Mouse (Mus musculus) embryonic fibroblast, embryonic 13.5 days (primary cell): ENCODE results near the gene Mex3b. TPM values are rescaled to one million over a fixed set of nuclear protein-coding genes. Genes with fewer than 3 reads are reported as not detected.

Experiments
- H3K27ac ChIP-seq: 2 replicates; pipeline ENCODE4 v1.5.1; 2012; ENCODE audit warnings: low read length, control low read depth, inconsistent platforms; ENCODE audit not compliant: insufficient read depth
- H3K4me1 ChIP-seq: 2 replicates; pipeline ENCODE4 v1.6.1; 2011; ENCODE audit warnings: low read length; ENCODE audit not compliant: control insufficient read depth, insufficient read depth
- H3K4me3 ChIP-seq: 2 replicates; pipeline ENCODE4 v1.5.1; 2011; ENCODE audit warnings: mild to moderate bottlenecking, control low read depth, low read length; ENCODE audit not compliant: insufficient read depth
- CTCF ChIP-seq: IDR thresholded peaks from 2 replicates; pipeline ENCODE4 v1.5.1; 2011; ENCODE audit warnings: mild to moderate bottlenecking, control low read depth, low read length, moderate library complexity, borderline replicate concordance; ENCODE audit not compliant: insufficient read depth
- POLR2A ChIP-seq: IDR thresholded peaks from 2 replicates; pipeline ENCODE4 v1.6.1; 2011; ENCODE audit warnings: low read depth, mild to moderate bottlenecking, control low read depth, low read length, moderate library complexity
- polyA plus RNA-seq: library from polyadenylated mRNA; stranded (reverse); fragments of >200 nt; gene quantifications from 2 replicates; pipeline ENCODE4 v1.2.4, GENCODE M21; 2011; ENCODE audit warnings: low read depth; ENCODE audit not compliant: missing spikeins, insufficient read length

Gene Mex3b
- 18.9 and 23.6 TPM in 2 replicates for polyA plus RNA-seq

- TF ChIP-seq POLR2A (peak; percentile 73), CTCF (no peak)
- H3K4me1 ChIP-seq = no peaks in the 10 kb centered on the region
Measured at GRCm38 (mm10) chr7:82867271-82868121, at the start of gene Mex3b. TSS of gene Mex3b (plus strand) at chr7:82867333.

GRCm38 (mm10) chr7:82819541-82819940, 47.6 kb upstream of the Mex3b start:
- peaks cover 4% of the 10 kb centered on the region for H3K4me1 ChIP-seq
- TF ChIP-seq CTCF (no peak), POLR2A (no peak)
- H3K27ac ChIP-seq = no peak overlapping the region
- H3K4me3 ChIP-seq = no peak overlapping the region

More at GRCm38 (mm10) chr7:82867271-82868121, at the start of gene Mex3b:
- Histone ChIP-seq H3K27ac (peak within 1 kb of the TSS; percentile 80), H3K4me3 (peak within 1 kb of the TSS; percentile 95)

- H3K4me1 ChIP-seq = peaks cover 4% of the 10 kb centered on the region
- TF ChIP-seq POLR2A (no peak), CTCF (no peak)
- H3K4me3 ChIP-seq = no peak overlapping the region
- no peak overlapping the region for H3K27ac ChIP-seq
Measured at GRCm38 (mm10) chr7:82820661-82821060, 46.5 kb upstream of the Mex3b start.

- Histone ChIP-seq H3K27ac (no peak overlapping the region), H3K4me3 (no peak overlapping the region), H3K4me1 (peaks cover 4% of the 10 kb centered on the region)
- TF ChIP-seq CTCF (no peak), POLR2A (no peak)
Measured at GRCm38 (mm10) chr7:82821501-82821900, 45.6 kb upstream of the Mex3b start.

GRCm38 (mm10) chr7:82822528-82822927, 44.6 kb upstream of the Mex3b start:
- no peak for TF ChIP-seq POLR2A
- no peak for TF ChIP-seq CTCF
- no peak overlapping the region for H3K4me3 ChIP-seq
- peaks cover 4% of the 10 kb centered on the region for H3K4me1 ChIP-seq
- no peak overlapping the region for H3K27ac ChIP-seq

GRCm38 (mm10) chr7:82828193-82828592, 38.9 kb upstream of the Mex3b start:
- TF ChIP-seq POLR2A (no peak), CTCF (no peak)

DNA sequence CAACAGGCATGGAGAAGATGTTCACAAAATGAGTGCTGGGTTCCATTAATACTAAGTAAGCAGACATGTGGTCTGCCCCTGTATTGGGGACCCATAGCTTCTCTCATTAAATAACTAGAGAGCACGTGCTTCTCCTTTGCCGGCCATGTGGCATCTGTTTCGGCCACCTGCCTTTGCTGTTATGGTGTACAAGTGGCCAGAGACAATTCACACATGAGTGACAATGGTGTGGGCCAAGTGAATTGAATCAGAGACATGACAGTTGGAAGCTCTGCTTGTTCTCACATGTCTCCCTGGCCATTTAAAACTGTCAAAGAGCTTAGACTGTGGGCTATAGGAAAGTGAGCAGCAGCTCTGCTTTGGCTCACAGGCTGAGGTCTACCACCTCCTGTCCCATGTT, 37.6 kb upstream of the Mex3b start:
- no peak overlapping the region for H3K27ac ChIP-seq
- TF ChIP-seq CTCF (no peak), POLR2A (no peak)
- H3K4me3 ChIP-seq = no peak overlapping the region
- peaks cover 6% of the 10 kb centered on the region; the same call in 1 of the 2 replicates for H3K4me1 ChIP-seq

More at GRCm38 (mm10) chr7:82828193-82828592, 38.9 kb upstream of the Mex3b start:
- Histone ChIP-seq H3K27ac (peak overlapping the region; percentile 7; the same call in 1 of the 2 replicates), H3K4me1 (peaks cover 6% of the 10 kb centered on the region; the same call in 1 of the 2 replicates), H3K4me3 (no peak overlapping the region)

- Histone ChIP-seq H3K4me3 (no peak overlapping the region), H3K27ac (no peak overlapping the region), H3K4me1 (peaks cover 3% of the 10 kb centered on the region; the same call in 1 of the 2 replicates)
- no peak for TF ChIP-seq CTCF
- TF ChIP-seq POLR2A = no peak
Measured at GRCm38 (mm10) chr7:82834471-82834870, 32.7 kb upstream of the Mex3b start.

DNA sequence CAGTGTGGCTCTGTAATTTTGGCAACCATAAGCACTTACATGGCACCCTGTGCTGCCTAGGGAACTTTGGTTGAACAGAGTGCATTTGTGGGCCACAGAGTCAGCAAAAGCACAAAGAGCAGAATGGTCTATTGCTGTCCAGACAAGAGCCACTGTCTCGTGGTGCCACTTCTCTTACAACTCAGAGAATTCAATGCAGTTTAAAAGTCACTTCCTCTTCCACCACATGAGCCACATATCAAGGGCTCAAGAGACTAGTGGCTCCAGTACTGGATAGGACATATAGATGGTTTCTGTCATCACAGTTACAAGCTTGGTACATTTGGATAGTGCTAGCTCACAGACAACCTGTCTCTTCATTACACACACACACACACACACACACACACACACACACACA, 28.7 kb upstream of the Mex3b start:
- TF ChIP-seq CTCF (no peak), POLR2A (no peak)
- Histone ChIP-seq H3K4me1 (peaks cover 8% of the 10 kb centered on the region; the same call in 1 of the 2 replicates), H3K4me3 (no peak overlapping the region), H3K27ac (peak overlapping the region; percentile 75)
